Mouse (Mus musculus) heart, adult 2 months (tissue): ENCODE measurements around the gene Gm11034.

ENCODE experiments used
- CTCF ChIP-seq: fragments of 200-600 bp; IDR thresholded peaks from 2 replicates; pipeline ENCODE4 v1.8.1; 2022; ENCODE audit warnings: antibody characterized with exemption, mild to moderate bottlenecking, moderate library complexity
- EP300 ChIP-seq: fragments of 200-500 bp; IDR thresholded peaks from 2 replicates; pipeline ENCODE4 v1.6.1; 2011; ENCODE audit warnings: low read depth, low read length, control low read depth; ENCODE audit not compliant: insufficient read depth
- POLR2A ChIP-seq: fragments of 200-500 bp; IDR thresholded peaks from 2 replicates; pipeline ENCODE4 v1.6.1; 2011; ENCODE audit warnings: mild to moderate bottlenecking, low read depth, low read length, control low read depth; ENCODE audit not compliant: insufficient read depth

- TF ChIP-seq POLR2A (no peak), CTCF (no peak), EP300 (no peak)
Measured at GRCm38 (mm10) chr8:72260585-72260984, 47.1 kb upstream of the Gm11034 start.
